Mouse (Mus musculus) thymus, postnatal 25 days (tissue): ENCODE results near the gene Oaz2.

Experiments used
- DNase-seq: peaks from one replicate; pipeline ENCODE4 v3.0.0; 2022

Gene Oaz2

DNA sequence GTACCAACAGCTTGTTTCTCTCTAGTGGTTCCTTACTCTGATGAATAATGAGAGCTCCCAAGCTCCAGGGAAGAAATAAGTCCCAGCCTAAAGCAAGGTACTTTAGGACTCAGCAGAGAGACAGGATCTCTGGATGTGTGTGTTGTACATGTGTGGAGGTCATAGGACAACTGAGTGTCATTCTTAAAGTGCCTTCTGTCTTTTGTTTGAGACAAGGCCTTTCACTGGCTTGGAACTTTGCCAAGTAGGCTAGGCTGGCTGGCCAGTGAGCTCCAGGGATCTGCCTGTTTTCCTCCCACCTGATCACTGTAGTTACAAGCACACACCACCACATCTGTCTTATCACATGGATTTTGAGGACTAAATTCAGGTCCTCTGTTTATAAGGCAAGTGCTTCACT is 28.5 kb downstream of the Oaz2 start:
- no peak for DNase-seq

DNA sequence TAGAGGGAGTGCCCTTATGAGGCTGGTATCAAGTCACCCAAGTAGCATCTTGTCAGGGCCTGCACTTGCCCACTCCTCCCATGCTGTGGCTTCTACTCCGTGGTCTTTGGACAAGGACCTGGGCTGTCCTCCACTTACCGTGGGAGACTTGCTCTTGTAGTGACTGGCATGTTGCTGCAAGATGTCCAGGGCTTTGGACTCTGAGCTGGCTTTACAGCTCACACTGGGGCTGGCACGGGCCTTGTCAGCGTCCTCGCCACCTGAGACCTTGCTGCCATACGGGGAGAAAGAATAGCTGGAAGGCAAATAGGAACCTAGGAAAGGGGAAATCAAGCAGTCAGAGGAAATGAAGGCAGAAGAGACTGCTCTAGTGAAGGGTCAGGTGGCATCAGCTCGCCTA is 29.6 kb downstream of the Oaz2 start:
- no peak for DNase-seq

DNA sequence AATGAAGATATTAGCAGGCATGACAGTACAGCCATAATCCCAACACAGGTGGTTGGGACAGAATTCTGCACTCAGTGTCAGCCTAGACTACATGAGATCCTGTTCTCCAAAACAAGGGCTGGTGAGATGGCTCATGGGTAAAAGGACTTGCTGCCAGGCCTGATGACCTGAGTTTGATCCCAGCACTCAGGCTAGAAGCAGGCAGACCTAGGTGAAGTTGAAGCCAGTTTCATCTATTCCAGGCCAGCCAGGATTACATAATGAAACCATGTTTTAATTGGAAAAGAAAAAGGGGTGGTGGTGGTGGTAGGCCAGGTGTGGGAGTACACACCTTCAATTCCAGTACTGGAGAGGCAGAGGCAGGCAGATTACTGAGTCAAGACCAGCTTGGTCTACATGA is 30.2 kb downstream of the Oaz2 start:
- DNase-seq: no peak

DNA sequence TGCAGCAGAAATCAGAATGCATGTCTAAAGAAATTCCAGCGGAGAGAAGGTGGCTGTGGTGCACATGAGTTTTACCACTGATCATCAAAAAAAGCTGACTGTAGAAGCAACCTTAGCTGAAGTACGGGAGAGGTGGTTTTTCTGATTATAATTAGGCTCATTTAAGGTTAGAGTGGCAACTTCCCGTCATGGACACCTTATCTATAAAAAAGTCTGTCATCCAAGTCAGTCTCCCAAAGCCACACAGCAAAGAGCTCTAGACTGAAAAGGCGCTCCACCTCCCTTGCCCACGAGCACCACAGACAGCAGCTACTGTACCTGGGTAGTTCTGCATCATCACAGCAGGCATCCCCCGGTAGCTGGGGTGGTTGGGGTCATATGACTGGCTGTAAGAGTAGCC is 32.7 kb downstream of the Oaz2 start:
- DNase-seq: no peak

DNA sequence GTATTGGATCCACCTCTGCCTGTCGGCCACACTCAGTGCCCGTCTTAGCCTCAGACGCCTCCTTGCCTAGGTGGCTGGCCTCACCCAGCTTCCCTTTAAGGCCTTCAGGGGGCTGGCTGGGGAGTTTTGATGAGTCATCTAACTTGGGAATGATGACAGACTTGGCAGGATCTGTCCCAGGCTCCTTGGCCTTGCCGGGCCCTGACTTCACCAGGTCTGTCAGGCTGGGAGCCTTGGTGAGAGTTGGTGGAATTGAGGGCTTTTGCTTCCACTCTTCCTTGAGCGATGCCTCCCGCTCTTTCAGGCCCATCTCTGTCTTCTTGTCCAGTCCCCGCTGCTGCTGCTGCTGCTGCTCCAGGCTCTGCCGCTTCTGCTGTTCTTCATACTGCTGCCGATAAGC is 34.5 kb downstream of the Oaz2 start:
- DNase-seq: no peak

DNA sequence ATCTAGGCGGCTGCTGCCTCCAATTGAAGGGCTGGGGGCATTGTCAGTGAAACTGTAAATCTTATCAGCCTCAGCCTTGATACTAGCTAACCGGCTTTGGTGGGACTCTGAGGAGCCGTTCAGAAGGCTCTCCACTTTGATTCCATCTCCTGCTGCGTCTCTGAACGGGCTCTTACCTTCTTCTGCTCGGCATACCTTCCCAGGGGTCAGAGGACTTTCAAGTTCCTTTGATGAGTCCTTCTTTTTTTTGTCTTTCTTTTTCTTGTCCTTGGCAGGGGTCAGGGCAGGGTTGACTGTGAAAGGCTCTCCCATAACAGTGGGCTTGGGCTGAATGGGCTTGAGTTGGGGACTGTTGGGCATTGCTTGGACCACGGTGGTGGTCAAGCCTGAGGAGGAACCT is 35.4 kb downstream of the Oaz2 start:
- no peak for DNase-seq

DNA sequence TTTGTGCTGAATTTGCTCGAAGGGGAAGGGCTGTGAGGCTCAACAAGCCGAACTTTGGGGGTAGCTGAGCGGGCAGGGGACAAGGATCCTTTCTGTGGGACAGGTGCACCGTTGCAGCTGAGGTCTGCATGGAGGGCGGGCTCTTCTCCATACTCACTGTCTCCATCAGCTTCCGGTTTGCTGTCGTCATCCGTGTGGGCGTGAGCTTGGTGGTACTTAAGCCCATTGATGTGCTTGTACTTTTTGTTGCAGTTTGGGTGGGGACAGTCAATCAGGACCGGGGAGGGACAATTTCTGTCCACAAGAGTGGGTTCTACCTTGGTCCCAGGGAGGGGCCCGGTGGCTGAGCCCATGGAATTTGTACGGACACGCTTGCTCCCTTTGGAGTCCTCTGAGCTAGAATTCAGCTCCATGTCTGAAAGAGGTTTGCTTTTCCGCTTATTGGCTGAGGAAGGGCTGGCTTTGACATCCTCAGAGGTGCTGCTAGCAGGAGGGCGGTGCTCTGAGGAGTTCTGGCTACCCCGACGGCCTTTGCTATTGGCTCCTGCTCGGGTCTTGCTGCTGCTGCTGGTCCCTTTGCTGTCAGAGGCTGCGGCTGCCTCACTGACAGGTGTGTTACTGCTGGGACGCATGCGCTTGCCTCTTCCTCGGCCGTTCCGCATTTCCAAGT is 36.3 kb downstream of the Oaz2 start:
- DNase-seq: no peak

DNA sequence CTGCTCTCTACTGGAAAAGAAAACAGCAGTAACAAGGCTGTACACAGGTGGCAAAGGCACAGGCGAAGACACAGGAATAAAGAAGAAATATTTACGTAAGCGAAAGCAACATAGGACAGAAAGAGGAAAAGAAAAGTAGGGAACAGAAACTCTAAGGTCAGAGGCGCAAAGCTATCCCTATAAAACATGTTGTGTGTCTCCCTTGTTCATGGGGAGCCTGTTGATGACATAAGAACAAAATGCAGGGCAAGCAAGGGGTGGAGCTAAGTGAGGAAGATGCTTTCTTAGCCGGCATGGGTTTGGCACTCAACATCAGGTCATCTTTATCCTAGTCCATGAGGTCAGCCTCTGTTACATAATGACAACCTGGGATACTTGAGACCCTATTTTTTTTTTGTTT is 50.4 kb downstream of the Oaz2 start:
- no peak for DNase-seq

DNA sequence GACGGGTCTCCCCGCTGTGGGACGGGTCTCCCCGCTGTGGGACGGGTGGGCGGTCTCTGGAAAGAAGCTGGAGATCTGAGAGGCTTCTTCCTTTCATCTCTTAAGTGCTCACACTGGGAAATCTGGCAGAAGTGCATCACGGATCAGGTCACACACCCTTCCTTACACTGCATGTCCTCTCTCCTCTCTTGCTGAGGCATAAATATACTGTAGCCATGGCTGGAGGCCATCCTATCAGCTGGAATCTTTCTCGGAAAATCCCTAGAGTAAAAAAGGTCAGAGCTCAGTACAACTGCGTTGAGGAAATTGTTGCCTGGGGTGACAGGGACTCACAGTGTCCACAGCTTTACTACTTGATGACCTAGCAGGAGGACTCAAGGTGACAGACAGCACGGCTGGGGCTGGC is 53.4 kb downstream of the Oaz2 start:
- DNase-seq: no peak

DNA sequence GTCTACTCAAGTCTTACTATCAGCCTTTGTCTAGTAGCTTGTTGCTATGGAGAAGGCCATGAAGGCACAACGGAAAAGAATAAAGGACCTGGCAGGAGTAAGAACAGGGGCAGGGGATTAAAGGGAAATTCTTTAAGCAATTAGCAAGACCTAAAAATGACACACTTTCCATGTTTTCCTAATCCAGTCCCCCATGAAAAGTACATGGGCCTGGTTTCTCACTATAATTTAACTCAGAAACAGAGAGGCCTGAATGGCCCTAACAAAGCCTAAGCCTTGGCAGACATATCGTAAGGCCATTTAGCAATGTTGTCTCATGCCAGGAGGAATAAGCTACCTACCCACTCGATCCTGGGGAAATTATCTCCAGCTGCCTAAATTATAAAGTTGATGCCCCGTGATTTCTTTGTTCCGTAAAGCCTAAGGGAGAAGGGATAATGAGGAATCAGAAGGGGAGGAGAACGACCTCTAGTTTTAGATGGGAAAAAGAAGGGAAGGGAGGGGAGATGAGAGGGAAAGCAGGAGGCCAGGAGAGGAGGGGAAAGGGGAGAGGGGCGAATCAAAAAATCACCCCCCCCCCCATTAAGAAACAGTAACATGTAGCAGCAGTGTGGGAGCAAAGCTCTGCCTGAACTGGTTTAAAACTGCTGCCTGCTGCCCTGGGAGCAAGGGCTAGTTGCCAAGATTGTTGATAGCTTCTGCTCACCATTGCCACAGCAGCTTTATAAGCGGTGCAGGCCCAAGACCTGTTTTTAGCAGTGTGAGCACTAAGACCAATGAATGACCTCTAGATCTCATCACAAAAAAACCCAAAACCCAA is 56.9 kb downstream of the Oaz2 start:
- DNase-seq: no peak

DNA sequence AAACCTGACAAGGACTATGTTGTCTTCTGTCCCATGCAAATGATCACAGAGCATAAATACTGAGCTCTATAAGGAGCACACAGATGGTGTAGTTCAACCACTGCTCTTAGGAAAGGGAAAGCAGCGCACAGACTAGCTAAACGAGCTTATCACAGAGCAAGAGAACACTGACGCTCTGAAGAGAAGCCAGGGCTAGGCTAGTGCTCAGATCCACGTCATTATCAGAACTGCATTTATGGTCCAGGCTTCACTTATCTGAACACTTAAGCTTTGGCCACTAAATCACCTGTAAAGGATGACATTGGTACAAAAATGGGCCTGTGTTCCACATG is 57.5 kb downstream of the Oaz2 start:
- DNase-seq: no peak

DNA sequence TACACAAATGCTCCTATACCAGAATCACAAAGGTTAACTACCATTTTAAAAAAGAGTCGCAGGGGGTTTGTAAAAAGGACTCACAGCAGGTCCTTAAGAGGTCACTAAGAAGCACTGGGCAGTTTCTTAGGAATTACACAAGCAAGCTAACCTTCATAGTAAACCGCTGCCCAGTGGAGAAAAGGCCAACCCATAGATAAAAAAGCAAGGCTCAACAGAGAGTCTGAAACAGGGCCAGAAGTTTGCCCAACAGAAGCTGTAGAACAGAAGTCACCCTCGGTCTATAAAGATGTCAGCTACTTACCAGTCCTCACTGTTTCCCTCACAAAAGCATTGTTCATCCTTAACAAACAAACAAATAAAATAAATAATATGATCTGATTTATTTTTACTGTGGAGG is 58.6 kb downstream of the Oaz2 start:
- DNase-seq: no peak

DNA sequence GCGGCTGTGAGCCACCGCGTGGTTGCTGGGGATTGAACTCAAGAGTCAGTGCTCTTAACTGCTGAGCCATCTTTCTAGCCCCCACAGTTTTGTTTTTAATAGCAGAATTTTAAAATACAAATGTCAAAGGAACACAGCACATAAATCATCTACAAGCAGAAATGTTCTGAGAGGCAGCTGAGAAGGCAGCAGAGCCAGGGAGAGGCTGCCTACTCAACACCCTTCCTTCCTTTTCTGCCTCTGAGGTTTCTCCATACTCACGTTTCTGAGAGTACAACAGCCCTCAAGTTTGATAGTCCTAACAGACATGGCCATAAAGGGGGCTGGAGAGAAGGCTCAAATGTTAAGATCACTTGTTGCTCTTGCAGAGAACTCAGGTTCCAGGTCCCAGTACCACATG is 59.7 kb downstream of the Oaz2 start:
- DNase-seq: no peak

DNA sequence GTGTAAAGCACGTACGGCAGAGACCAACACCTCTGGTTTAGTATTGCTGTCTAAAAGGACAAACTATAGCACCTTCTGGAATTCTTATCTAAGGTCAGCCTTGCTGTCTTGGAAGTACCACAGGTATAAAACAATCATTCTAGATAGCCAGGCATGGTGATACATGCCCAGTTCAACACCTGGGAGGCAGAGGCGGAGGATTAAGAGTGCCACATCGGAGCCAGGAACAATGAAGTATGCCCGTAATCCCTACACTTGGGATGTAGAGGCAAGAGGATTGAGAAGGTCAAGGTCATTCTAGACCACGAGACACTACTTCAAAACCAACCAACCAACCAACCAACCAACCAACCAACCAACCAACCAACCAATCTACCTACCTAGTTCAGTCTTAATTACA is 60.8 kb downstream of the Oaz2 start:
- no peak for DNase-seq

DNA sequence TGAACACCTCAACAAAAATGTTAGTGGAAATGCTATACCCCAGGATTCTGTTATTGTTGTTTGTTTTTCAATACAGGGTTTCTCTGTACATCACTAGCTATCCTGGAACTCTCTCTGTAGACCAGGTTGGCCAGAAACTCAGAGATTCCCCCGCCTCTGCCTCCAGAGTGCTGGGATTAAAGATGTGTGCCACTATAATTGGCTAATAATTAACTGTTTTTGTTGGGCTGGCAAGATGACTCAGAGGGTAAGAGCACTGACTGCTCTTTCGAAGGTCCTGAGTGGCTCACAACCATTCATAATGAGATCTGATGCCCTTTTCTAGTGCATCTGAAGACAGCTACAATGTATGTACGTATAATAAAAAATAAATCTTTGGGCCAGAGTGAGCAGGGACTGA is 67.1 kb downstream of the Oaz2 start:
- no peak for DNase-seq
